Mouse (Mus musculus): Measurements from ENCODE around the gene Zfp791.
A peak's percentile ranks its signal among the peaks of the same experiment; 100 is the strongest.
"Not testable (repeated sequence)": the region's sequence is repeated elsewhere in the genome, so short reads cannot be mapped to it uniquely, and the experiment has no call there.

Gene Zfp791

GRCm38 (mm10) chr8:85083108-85083813, 39.6 kb downstream of the Zfp791 start, which contains the start of gene Man2b1:
Gene Man2b1, plus strand, starts transcription at chr8:85083270.
- DNase-seq (ENCODE audit: low read depth, low spot score), result peak; percentile 82

DNA sequence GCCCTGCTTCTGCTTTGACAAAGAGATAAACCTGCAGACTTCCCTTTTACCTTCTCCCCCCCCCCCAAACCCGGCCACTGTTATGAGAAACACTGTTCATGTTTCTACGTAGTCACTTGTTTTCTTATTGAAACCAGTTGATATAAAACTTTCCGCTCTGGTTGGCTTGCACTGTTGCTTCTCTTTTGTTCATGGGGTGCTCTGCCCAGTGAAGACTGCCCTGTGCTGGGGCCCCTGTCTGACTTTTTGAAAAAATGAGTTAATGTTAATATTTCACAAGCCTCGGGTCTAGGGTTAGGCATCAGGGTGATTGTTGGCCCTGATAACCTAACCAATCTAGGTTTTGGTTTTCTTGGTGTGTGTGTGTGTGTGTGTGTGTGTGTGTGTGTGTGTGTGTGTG, 40.7 kb downstream of the Zfp791 start:
- DNase-seq (ENCODE audit: low read depth, low spot score), result not testable (repeated sequence)

GRCm38 (mm10) chr8:85081216-85081555, 41.7 kb downstream of the Zfp791 start, which contains the start of gene Wdr83:
Gene Wdr83, minus strand, starts transcription at chr8:85081306.
- DNase-seq (ENCODE audit: low read depth, low spot score), result no peak

GRCm38 (mm10) chr8:85080532-85081215, 42.2 kb downstream of the Zfp791 start, which contains the start of gene Wdr83os:
Gene Wdr83os, plus strand, starts transcription at chr8:85080740.
- no peak for DNase-seq (ENCODE audit: low read depth, low spot score)

GRCm38 (mm10) chr8:85080214-85080531, 42.7 kb downstream of the Zfp791 start:
- no peak for DNase-seq (ENCODE audit: low read depth, low spot score)

DNA sequence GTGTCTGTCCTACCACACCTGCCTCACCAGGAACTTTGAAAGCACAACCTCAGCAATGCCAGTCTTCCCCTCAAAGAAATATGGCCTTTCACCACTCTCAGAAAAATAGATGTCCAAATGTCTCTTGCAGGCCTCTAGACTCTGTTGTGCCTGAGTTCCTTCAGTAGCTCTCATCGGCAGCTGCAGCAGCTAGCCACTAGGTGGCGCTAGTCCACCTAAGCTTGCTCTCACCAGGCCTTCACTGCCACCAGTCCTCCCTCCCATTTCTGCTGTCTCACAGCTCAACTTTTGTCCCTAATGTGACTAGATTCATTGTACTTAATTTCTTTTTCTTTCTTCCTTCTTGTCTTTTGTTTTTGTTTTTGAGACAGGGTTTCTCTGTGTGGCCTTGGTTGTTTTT, 45.9 kb downstream of the Zfp791 start:
- DNase-seq (ENCODE audit: low read depth, low spot score), result no peak

GRCm38 (mm10) chr8:85076001-85076400, 46.9 kb downstream of the Zfp791 start:
- no peak for DNase-seq (ENCODE audit: low read depth, low spot score)

GRCm38 (mm10) chr8:85074617-85075016, 48.3 kb downstream of the Zfp791 start:
- no peak for DNase-seq (ENCODE audit: low read depth, low spot score)

- DNase-seq (ENCODE audit: low read depth, low spot score), result no peak
Observed at GRCm38 (mm10) chr8:85074167-85074566, 48.7 kb downstream of the Zfp791 start.

GRCm38 (mm10) chr8:85073041-85073612, 49.8 kb downstream of the Zfp791 start:
- no peak for DNase-seq (ENCODE audit: low read depth, low spot score)

GRCm38 (mm10) chr8:85072364-85072929, 50.4 kb downstream of the Zfp791 start:
- no peak for DNase-seq (ENCODE audit: low read depth, low spot score)

DNA sequence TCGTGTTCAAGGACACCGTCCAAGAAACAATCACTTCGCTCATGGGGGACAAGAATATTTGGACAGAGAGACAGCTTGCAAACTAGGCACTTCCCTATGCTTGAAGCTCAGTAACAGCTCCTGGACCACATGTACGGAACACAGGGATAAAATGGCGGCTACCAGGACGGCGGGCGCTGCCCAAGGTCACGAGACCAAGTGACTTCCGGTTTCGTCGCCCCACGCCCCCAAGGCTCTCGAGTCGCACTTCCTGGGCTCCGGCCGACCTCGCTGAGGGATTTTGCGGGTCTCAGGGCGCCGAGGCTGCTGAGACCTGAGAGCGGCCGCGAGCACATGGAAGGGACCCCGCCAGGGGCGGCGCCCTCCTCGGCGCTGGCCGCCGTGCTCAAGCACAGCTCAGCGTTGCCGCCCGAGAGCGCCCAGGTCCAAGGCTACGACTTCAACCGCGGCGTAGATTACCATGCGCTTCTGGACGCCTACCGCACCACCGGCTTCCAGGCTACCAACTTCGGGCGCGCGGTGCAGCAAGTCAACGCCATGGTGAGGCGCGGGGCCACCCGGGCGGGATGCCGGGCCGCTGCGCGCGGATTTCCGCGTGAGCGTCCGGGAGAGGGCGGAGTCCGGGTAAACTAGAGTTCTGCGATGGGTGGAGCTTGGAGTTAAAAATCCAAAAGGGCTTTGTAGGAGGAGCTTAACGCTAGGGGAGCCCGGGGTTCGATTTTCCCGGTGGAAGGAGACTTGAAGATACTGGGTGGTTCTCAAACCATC, 51.2 kb downstream of the Zfp791 start, which contains the start of gene Dhps:
Gene Dhps, plus strand, starts transcription at position 244 of the 768 bp plus-strand sequence.
- peak; percentile 85 for DNase-seq (ENCODE audit: low read depth, low spot score)

- DNase-seq (ENCODE audit: low read depth, low spot score), result no peak
Observed at GRCm38 (mm10) chr8:85071041-85071440, 51.9 kb downstream of the Zfp791 start.

GRCm38 (mm10) chr8:85067982-85068381, 54.9 kb downstream of the Zfp791 start, which contains the start of gene Gm5741:
Gene Gm5741, minus strand, starts transcription at chr8:85067982.
- DNase-seq (ENCODE audit: low read depth, low spot score), result no peak

DNA sequence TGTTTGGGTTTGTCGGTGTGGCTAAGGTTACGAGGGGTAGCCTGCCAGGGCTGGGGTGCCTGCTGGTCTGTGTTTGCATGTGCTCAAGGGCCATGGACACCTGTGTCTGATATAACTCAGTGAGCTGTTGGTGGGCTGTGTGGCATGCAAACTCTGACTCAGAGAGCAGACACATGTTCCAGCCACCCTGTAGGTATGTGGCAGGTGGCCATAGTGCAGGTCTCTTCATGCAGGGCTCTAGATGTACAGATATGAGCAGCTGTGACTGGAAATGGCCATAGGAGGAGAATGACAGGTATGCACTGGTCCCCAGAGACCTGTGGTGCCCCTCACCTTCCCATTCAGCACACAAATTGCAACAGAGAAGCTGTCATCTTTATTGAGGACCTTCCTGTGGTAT, 55.7 kb downstream of the Zfp791 start:
- DNase-seq (ENCODE audit: low read depth, low spot score), result no peak

DNA sequence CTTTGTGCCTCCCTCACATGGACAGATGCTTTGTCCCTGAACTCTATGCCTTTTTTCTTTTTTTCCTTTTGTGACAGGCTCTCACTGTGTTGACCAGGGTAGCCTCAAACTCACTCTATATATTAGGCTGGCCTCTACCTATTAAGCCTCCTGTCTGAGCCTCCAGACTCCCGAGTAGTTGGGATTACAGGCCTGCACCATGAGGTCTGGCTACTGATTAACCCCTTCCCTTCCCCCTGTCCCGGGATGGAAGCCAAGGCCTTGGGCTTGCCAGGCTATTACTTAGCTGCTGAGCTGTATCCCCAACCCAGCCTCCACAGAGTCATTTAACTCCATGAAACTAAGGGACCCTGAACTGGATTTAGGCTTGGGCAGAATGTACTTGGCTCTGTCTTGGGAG, 57.7 kb downstream of the Zfp791 start:
- DNase-seq (ENCODE audit: low read depth, low spot score), result no peak

GRCm38 (mm10) chr8:85062603-85063002, 60.3 kb downstream of the Zfp791 start:
- DNase-seq (ENCODE audit: low read depth, low spot score), result no peak

GRCm38 (mm10) chr8:85059879-85060616, 62.8 kb downstream of the Zfp791 start, which contains the start of gene Fbxw9:
Gene Fbxw9, plus strand, starts transcription at chr8:85060055.
- peak; percentile 92 for DNase-seq (ENCODE audit: low read depth, low spot score)
